Mouse (Mus musculus): ENCODE data around the gene Pdzrn4. TPM values are rescaled to one million over a fixed set of nuclear protein-coding genes. Genes with fewer than 3 reads are reported as not detected.

Pdzrn4 gene
- polyA plus RNA-seq, 1 experiment from 2014 or later: 1.9 TPM

- ATAC-seq (ENCODE audit: low FRiP score, low TSS enrichment): no peak
- Histone ChIP-seq H3K27ac (ENCODE audit: low read depth, low read length) (no peak overlapping the region), H3K9ac (ENCODE audit: low read depth, low read length) (no peak overlapping the region), H3K4me2 (replicated peaks; ENCODE audit: low read depth, low read length) (no peak overlapping the region), H3K27me3 (ENCODE audit: control insufficient read depth, insufficient read depth, low read length) (no peaks in the 10 kb centered on the region), H3K4me1 (ENCODE audit: control insufficient read depth, insufficient read depth, low read length) (no peaks in the 10 kb centered on the region), H3K36me3 (ENCODE audit: control insufficient read depth, insufficient read depth, low read length) (no peaks in the 10 kb centered on the region), H3K4me3 (ENCODE audit: low read length) (no peak overlapping the region), H3K9me3 (ENCODE audit: control insufficient read depth, low read length) (no peaks in the 10 kb centered on the region)
- WGBS: 78% methylated on average over 17 of the region's 17 CpGs
Observed at GRCm38 (mm10) chr15:92757085-92757903, 360.6 kb downstream of the Pdzrn4 start.

DNA sequence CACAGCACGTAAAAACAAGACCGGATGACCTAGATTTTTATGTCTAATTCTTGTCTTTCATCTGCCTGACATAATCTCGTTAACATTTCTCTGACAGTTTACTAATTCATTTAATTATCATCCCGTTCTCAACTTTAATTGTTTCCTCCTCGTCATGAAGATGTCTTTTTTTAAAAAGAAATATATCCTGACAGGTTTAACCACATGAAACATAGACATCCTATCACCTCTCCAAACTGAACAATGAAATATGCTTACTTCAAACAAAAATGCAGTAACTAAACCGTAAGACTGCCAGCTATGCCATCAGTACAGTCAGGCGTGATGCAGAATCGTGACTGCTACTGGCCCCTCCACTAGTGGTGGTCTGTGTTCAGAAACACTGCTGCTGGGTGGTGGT lies 362.3 kb downstream of the Pdzrn4 start:
- Histone ChIP-seq H3K9me3 (ENCODE audit: control insufficient read depth, low read length) (no peaks in the 10 kb centered on the region), H3K27me3 (ENCODE audit: control insufficient read depth, insufficient read depth, low read length) (no peaks in the 10 kb centered on the region), H3K9ac (ENCODE audit: low read depth, low read length) (no peak overlapping the region), H3K4me3 (ENCODE audit: low read length) (no peak overlapping the region), H3K4me2 (replicated peaks; ENCODE audit: low read depth, low read length) (no peak overlapping the region), H3K4me1 (ENCODE audit: control insufficient read depth, insufficient read depth, low read length) (no peaks in the 10 kb centered on the region), H3K27ac (ENCODE audit: low read depth, low read length) (no peak overlapping the region), H3K36me3 (ENCODE audit: control insufficient read depth, insufficient read depth, low read length) (no peaks in the 10 kb centered on the region)
- 53% methylated on average over 8 of the region's 8 CpGs for WGBS
- no peak for ATAC-seq (ENCODE audit: low FRiP score, low TSS enrichment)

- Histone ChIP-seq H3K9me3 (ENCODE audit: control insufficient read depth, low read length) (no peaks in the 10 kb centered on the region), H3K4me3 (ENCODE audit: low read length) (no peak overlapping the region), H3K27ac (ENCODE audit: low read depth, low read length) (no peak overlapping the region), H3K9ac (ENCODE audit: low read depth, low read length) (no peak overlapping the region), H3K27me3 (ENCODE audit: control insufficient read depth, insufficient read depth, low read length) (no peaks in the 10 kb centered on the region), H3K4me2 (replicated peaks; ENCODE audit: low read depth, low read length) (no peak overlapping the region), H3K36me3 (ENCODE audit: control insufficient read depth, insufficient read depth, low read length) (no peaks in the 10 kb centered on the region), H3K4me1 (ENCODE audit: control insufficient read depth, insufficient read depth, low read length) (no peaks in the 10 kb centered on the region)
- WGBS: 79% methylated on average over 5 of the region's 5 CpGs
- ATAC-seq (ENCODE audit: low FRiP score, low TSS enrichment): no peak
Observed at GRCm38 (mm10) chr15:92763303-92763702, 366.6 kb downstream of the Pdzrn4 start.

DNA sequence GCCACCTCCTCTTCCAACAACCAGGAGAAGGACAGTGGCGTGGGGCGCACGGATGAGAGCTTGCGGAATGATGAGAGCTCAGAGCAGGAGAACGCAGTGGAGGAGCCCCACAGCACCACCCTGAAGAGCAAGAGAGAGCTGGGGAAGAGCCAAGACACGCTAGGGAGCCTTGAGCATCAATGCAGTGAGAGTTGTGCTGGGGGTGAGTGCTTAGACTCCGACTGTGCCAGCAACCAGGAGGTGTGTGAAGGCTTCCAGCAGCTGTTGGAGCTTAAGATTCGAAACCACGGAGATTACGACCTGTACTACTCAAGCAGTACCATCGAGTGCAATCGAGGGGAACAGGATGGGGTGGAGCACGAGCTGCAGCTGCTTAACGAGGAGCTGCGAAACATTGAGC lies 372.9 kb downstream of the Pdzrn4 start:
- Histone ChIP-seq H3K9ac (ENCODE audit: low read depth, low read length) (no peak overlapping the region), H3K9me3 (ENCODE audit: control insufficient read depth, low read length) (no peaks in the 10 kb centered on the region), H3K27me3 (ENCODE audit: control insufficient read depth, insufficient read depth, low read length) (no peaks in the 10 kb centered on the region), H3K27ac (ENCODE audit: low read depth, low read length) (no peak overlapping the region), H3K4me1 (ENCODE audit: control insufficient read depth, insufficient read depth, low read length) (no peaks in the 10 kb centered on the region), H3K4me2 (replicated peaks; ENCODE audit: low read depth, low read length) (no peak overlapping the region), H3K36me3 (ENCODE audit: control insufficient read depth, insufficient read depth, low read length) (no peaks in the 10 kb centered on the region), H3K4me3 (ENCODE audit: low read length) (no peak overlapping the region)
- 78% methylated on average over 15 of the region's 15 CpGs for WGBS
- no peak for ATAC-seq (ENCODE audit: low FRiP score, low TSS enrichment)

- H3K4me2 ChIP-seq (replicated peaks; ENCODE audit: low read depth, low read length): no peak overlapping the region
- no peak overlapping the region for H3K27ac ChIP-seq (ENCODE audit: low read depth, low read length)
- H3K36me3 ChIP-seq (ENCODE audit: control insufficient read depth, insufficient read depth, low read length): no peaks in the 10 kb centered on the region
- no peaks in the 10 kb centered on the region for H3K4me1 ChIP-seq (ENCODE audit: control insufficient read depth, insufficient read depth, low read length)
- no peak overlapping the region for H3K9ac ChIP-seq (ENCODE audit: low read depth, low read length)
- H3K4me3 ChIP-seq (ENCODE audit: low read length): no peak overlapping the region
- H3K27me3 ChIP-seq (ENCODE audit: control insufficient read depth, insufficient read depth, low read length): no peaks in the 10 kb centered on the region
- H3K9me3 ChIP-seq (ENCODE audit: control insufficient read depth, low read length): no peaks in the 10 kb centered on the region
- no peak for ATAC-seq (ENCODE audit: low FRiP score, low TSS enrichment)
- WGBS: 84% methylated on average over 14 of the region's 14 CpGs
Observed at GRCm38 (mm10) chr15:92788036-92788435, 391.4 kb downstream of the Pdzrn4 start.

DNA sequence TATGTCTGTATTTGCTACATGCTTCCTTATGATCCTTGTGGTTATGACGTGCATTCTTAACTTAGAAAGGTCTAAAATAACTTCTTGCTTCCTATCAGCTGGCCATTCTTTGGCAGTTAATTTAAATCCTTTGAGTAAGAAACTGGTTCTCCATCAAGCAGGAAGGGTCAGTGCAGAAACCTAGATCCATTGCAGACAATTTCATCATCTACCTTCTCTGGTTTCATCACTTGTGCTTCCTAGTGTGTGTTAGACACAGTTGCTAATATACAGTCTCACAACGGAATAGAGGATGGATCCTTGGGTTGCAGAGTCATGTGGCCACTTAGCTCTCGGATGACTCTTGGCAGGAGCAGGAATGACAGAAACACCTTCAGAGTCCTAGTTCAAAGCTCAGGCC lies 397.6 kb downstream of the Pdzrn4 start:
- no peak for ATAC-seq (ENCODE audit: low FRiP score, low TSS enrichment)
- Histone ChIP-seq H3K4me2 (replicated peaks; ENCODE audit: low read depth, low read length) (no peak overlapping the region), H3K4me3 (ENCODE audit: low read length) (no peak overlapping the region), H3K36me3 (ENCODE audit: control insufficient read depth, insufficient read depth, low read length) (no peaks in the 10 kb centered on the region), H3K27me3 (ENCODE audit: control insufficient read depth, insufficient read depth, low read length) (no peaks in the 10 kb centered on the region), H3K9ac (ENCODE audit: low read depth, low read length) (no peak overlapping the region), H3K27ac (ENCODE audit: low read depth, low read length) (no peak overlapping the region), H3K4me1 (ENCODE audit: control insufficient read depth, insufficient read depth, low read length) (no peaks in the 10 kb centered on the region), H3K9me3 (ENCODE audit: control insufficient read depth, low read length) (no peaks in the 10 kb centered on the region)
- WGBS: 89% methylated on average over 3 of the region's 3 CpGs

DNA sequence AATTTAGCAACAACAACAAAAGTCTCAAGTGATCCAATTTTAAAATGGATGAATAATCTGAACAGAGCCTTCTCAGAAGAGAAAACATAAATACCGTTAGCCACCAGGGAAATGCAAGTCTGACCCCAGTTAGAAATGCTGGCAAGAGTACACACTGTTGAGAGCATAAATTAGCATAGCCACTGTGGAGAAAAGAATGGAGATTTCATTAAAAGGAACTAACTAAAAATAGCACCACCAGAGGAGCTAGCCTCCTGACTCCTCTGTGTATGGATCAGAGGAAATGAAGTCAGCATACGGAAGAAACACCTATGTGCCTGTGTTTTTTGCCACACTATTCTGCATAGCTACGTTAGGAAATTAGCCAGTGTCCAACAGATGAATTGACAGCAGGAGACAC lies 409.3 kb downstream of the Pdzrn4 start:
- WGBS: 62% methylated on average over 3 of the region's 3 CpGs
- ATAC-seq (ENCODE audit: low FRiP score, low TSS enrichment): no peak

DNA sequence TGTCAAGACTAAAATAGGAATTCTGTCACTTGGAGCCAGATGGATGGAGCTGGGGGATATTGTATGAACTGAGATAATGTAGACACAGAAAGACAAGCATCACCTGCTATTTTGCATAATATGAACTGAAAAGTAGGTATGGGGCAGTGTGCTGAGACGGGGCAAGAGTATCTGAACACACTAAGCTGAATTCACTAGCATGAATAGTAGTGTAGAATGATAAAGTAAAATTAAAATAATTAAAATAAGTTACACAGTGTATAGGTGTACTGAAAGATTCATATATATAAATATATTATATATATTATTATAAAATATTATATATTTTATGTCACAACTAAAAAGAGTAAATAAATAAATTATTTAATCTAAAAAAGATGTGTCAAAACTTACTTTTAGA lies 409.7 kb downstream of the Pdzrn4 start:
- no peaks in the 10 kb centered on the region for H3K4me1 ChIP-seq (ENCODE audit: control insufficient read depth, insufficient read depth, low read length)
- no peaks in the 10 kb centered on the region for H3K9me3 ChIP-seq (ENCODE audit: control insufficient read depth, low read length)
- no peaks in the 10 kb centered on the region for H3K27me3 ChIP-seq (ENCODE audit: control insufficient read depth, insufficient read depth, low read length)
- H3K4me2 ChIP-seq (replicated peaks; ENCODE audit: low read depth, low read length): no peak overlapping the region
- no peak overlapping the region for H3K27ac ChIP-seq (ENCODE audit: low read depth, low read length)
- no peaks in the 10 kb centered on the region for H3K36me3 ChIP-seq (ENCODE audit: control insufficient read depth, insufficient read depth, low read length)
- no peak for ATAC-seq (ENCODE audit: low FRiP score, low TSS enrichment)
- H3K9ac ChIP-seq (ENCODE audit: low read depth, low read length): no peak overlapping the region
- 81% methylated on average over 1 of the region's 1 CpGs for WGBS
- no peak overlapping the region for H3K4me3 ChIP-seq (ENCODE audit: low read length)

More for the DNA sequence above, 409.3 kb downstream of the Pdzrn4 start:
- Histone ChIP-seq H3K36me3 (ENCODE audit: control insufficient read depth, insufficient read depth, low read length) (no peaks in the 10 kb centered on the region), H3K27ac (ENCODE audit: low read depth, low read length) (no peak overlapping the region), H3K4me3 (ENCODE audit: low read length) (no peak overlapping the region), H3K4me1 (ENCODE audit: control insufficient read depth, insufficient read depth, low read length) (no peaks in the 10 kb centered on the region), H3K27me3 (ENCODE audit: control insufficient read depth, insufficient read depth, low read length) (no peaks in the 10 kb centered on the region), H3K4me2 (replicated peaks; ENCODE audit: low read depth, low read length) (no peak overlapping the region), H3K9ac (ENCODE audit: low read depth, low read length) (no peak overlapping the region), H3K9me3 (ENCODE audit: control insufficient read depth, low read length) (no peaks in the 10 kb centered on the region)

Data from kidney, embryonic 14.5 days (tissue).